Mouse (Mus musculus) cerebellum, adult 2 months (tissue): ENCODE measurements at regions not wholly inside any gene's neighbourhood (a gene's known extent, or its start where the extent isn't known, plus 50 kb on each side); places are given as distances from the start of the nearest gene placed in this dataset.

ENCODE experiments used
- DNase-seq, 2 experiments: peaks; one replicate each; pipeline ENCODE4 v3.0.0; 2021
- H3K27ac ChIP-seq: fragments of 200-500 bp; 2 replicates; pipeline ENCODE4 v1.5.1; 2012; ENCODE audit warnings: low read length, control low read depth, inconsistent platforms; ENCODE audit not compliant: insufficient read depth
- H3K27me3 ChIP-seq: fragments of 200-500 bp; 2 replicates; pipeline ENCODE4 v1.6.1; 2012; ENCODE audit warnings: inconsistent platforms, mild to moderate bottlenecking, low read length, moderate library complexity; ENCODE audit not compliant: control insufficient read depth, insufficient read depth
- H3K4me1 ChIP-seq: fragments of 200-500 bp; 2 replicates; pipeline ENCODE4 v1.6.1; 2011; ENCODE audit warnings: low read length; ENCODE audit not compliant: control insufficient read depth, insufficient read depth
- H3K4me3 ChIP-seq: fragments of 200-500 bp; replicated peaks from 2 replicates; pipeline ENCODE3; 2011; ENCODE audit warnings: mild to moderate bottlenecking, low read depth, low read length, control low read depth; ENCODE audit not compliant: insufficient read depth
- CTCF ChIP-seq: fragments of 200-500 bp; IDR thresholded peaks from 2 replicates; pipeline ENCODE4 v1.5.1; 2011; ENCODE audit warnings: low read depth, mild to moderate bottlenecking, control low read depth, low read length, moderate library complexity, borderline replicate concordance; ENCODE audit not compliant: insufficient read depth
- POLR2A ChIP-seq: fragments of 200-500 bp; IDR thresholded peaks from 2 replicates; pipeline ENCODE4 v1.6.1; 2011; ENCODE audit warnings: low read length, control low read depth, borderline replicate concordance; ENCODE audit not compliant: insufficient read depth
- WGBS: fragments of 180-500 bp; shearing (Covaris S2); methylation state at CpG from one replicate; pipeline ENCODE4 v1.1.7; 2018; 5-methylcytosine and 5-hydroxymethylcytosine counted together

- Histone ChIP-seq H3K27ac (no peak overlapping the region), H3K27me3 (no peaks in the 10 kb centered on the region; the same call in 1 of the 2 replicates), H3K4me3 (no peak overlapping the region), H3K4me1 (no peaks in the 10 kb centered on the region)
- TF ChIP-seq POLR2A: no peak
- TF ChIP-seq CTCF: no peak
- WGBS: 31% methylated on average over 2 of the region's 2 CpGs
- DNase-seq: no peak
These were observed 91.6 kb downstream of the Nuf2 start for GRCm38 (mm10) chr1:169439621-169440020.

GRCm38 (mm10) chr1:169438006-169438405 is 93.3 kb downstream of the Nuf2 start:
- Histone ChIP-seq H3K27ac (no peak overlapping the region), H3K4me1 (no peaks in the 10 kb centered on the region), H3K27me3 (no peaks in the 10 kb centered on the region; the same call in 1 of the 2 replicates), H3K4me3 (no peak overlapping the region)
- DNase-seq: no peak
- no peak for TF ChIP-seq POLR2A
- TF ChIP-seq CTCF: no peak
- WGBS: 76% methylated on average over 3 of the region's 3 CpGs

GRCm38 (mm10) chr1:169422408-169422807 is 108.9 kb downstream of the Nuf2 start:
- Histone ChIP-seq H3K4me1 (no peaks in the 10 kb centered on the region; the same call in 1 of the 2 replicates), H3K27me3 (no peaks in the 10 kb centered on the region), H3K27ac (no peak overlapping the region), H3K4me3 (no peak overlapping the region)
- TF ChIP-seq CTCF (no peak), POLR2A (no peak)
- DNase-seq: peak; percentile 14 to 59
- 17% methylated on average over 3 of the region's 3 CpGs for WGBS

GRCm38 (mm10) chr1:169421671-169422070 is 109.6 kb downstream of the Nuf2 start:
- peak; percentile 5 to 9 for DNase-seq
- no peaks in the 10 kb centered on the region for H3K27me3 ChIP-seq
- 24% methylated on average over 1 of the region's 1 CpGs for WGBS
- no peak overlapping the region for H3K4me3 ChIP-seq
- TF ChIP-seq POLR2A: no peak
- TF ChIP-seq CTCF: no peak
- no peak overlapping the region for H3K27ac ChIP-seq
- no peaks in the 10 kb centered on the region; the same call in 1 of the 2 replicates for H3K4me1 ChIP-seq

GRCm38 (mm10) chr1:169418665-169419045 is 112.6 kb downstream of the Nuf2 start:
- H3K27ac ChIP-seq: no peak overlapping the region
- TF ChIP-seq CTCF (no peak), POLR2A (no peak)
- 94% methylated on average over 4 of the region's 4 CpGs for WGBS
- no peak overlapping the region for H3K4me3 ChIP-seq
- no peak for DNase-seq
- H3K27me3 ChIP-seq: no peaks in the 10 kb centered on the region
- no peaks in the 10 kb centered on the region; the same call in 1 of the 2 replicates for H3K4me1 ChIP-seq

GRCm38 (mm10) chr1:169417979-169418664 is 113.1 kb downstream of the Nuf2 start:
- Histone ChIP-seq H3K27me3 (no peaks in the 10 kb centered on the region), H3K4me1 (no peaks in the 10 kb centered on the region; the same call in 1 of the 2 replicates), H3K4me3 (no peak overlapping the region), H3K27ac (no peak overlapping the region)
- no peak for DNase-seq
- 88% methylated on average over 10 of the region's 10 CpGs for WGBS
- no peak for TF ChIP-seq CTCF
- TF ChIP-seq POLR2A: no peak

GRCm38 (mm10) chr1:169416701-169417100 is 114.6 kb downstream of the Nuf2 start:
- Histone ChIP-seq H3K27ac (no peak overlapping the region), H3K4me3 (no peak overlapping the region), H3K4me1 (no peaks in the 10 kb centered on the region), H3K27me3 (no peaks in the 10 kb centered on the region)
- WGBS: 96% methylated on average over 1 of the region's 1 CpGs
- TF ChIP-seq POLR2A (no peak), CTCF (no peak)
- no peak for DNase-seq

GRCm38 (mm10) chr1:169408120-169408519 is 123.1 kb downstream of the Nuf2 start:
- H3K4me3 ChIP-seq: no peak overlapping the region
- TF ChIP-seq CTCF: no peak
- no peak for TF ChIP-seq POLR2A
- DNase-seq: no peak
- no peak overlapping the region for H3K27ac ChIP-seq
- no peaks in the 10 kb centered on the region for H3K4me1 ChIP-seq
- H3K27me3 ChIP-seq: no peaks in the 10 kb centered on the region
- WGBS: 77% methylated on average over 2 of the region's 2 CpGs

- no peak overlapping the region for H3K4me3 ChIP-seq
- no peaks in the 10 kb centered on the region for H3K4me1 ChIP-seq
- DNase-seq: no peak
- H3K27me3 ChIP-seq: no peaks in the 10 kb centered on the region
- 53% methylated on average over 6 of the region's 6 CpGs for WGBS
- H3K27ac ChIP-seq: no peak overlapping the region
- no peak for TF ChIP-seq CTCF
- no peak for TF ChIP-seq POLR2A
These were observed 130.4 kb downstream of the Nuf2 start for GRCm38 (mm10) chr1:169400841-169401240.
